Mouse (Mus musculus): ENCODE results near the gene Fads1. TPM values are rescaled to one million over a fixed set of nuclear protein-coding genes. Genes with fewer than 3 reads are reported as not detected.

Fads1 gene
- polyA plus RNA-seq, 1 experiment from 2014 or later = 142 TPM

- ATAC-seq (replicated peaks; ENCODE audit: low FRiP score, low TSS enrichment, low read depth) (peak; percentile 65), DNase-seq (ENCODE audit: low spot score) (peak; percentile 87)
- peaks cover 11% of the 10 kb centered on the region for H3K4me1 ChIP-seq (replicated peaks; ENCODE audit: control insufficient read depth, insufficient read depth, low read length)
- H3K27ac ChIP-seq (ENCODE audit: low read depth) = peak overlapping the region; percentile 94
- H3K9me3 ChIP-seq (ENCODE audit: control insufficient read depth, low read length) = no peaks in the 10 kb centered on the region
- H3K4me2 ChIP-seq (ENCODE audit: low read length) = peak overlapping the region; percentile 69
- peak overlapping the region; percentile 92 for H3K9ac ChIP-seq (ENCODE audit: low read length)
- peaks cover 37% of the 10 kb centered on the region for H3K36me3 ChIP-seq (ENCODE audit: control insufficient read depth, insufficient read depth, low read length)
- under 1% methylated on average over 35 of the region's 35 CpGs for WGBS
- peak overlapping the region; percentile 86 for H3K4me3 ChIP-seq (ENCODE audit: low read depth, low read length)
- H3K27me3 ChIP-seq (replicated peaks; ENCODE audit: control insufficient read depth, insufficient read depth, low read length) = no peaks in the 10 kb centered on the region
Observed at GRCm38 (mm10) chr19:10183299-10183983, 753 bp downstream of the Fads1 start.

GRCm38 (mm10) chr19:10184096-10184495 lies 1.4 kb downstream of the Fads1 start:
- Histone ChIP-seq H3K4me2 (ENCODE audit: low read length) (peak overlapping the region; percentile 69), H3K9ac (ENCODE audit: low read length) (peak overlapping the region; percentile 92), H3K36me3 (ENCODE audit: control insufficient read depth, insufficient read depth, low read length) (peaks cover 44% of the 10 kb centered on the region), H3K27me3 (replicated peaks; ENCODE audit: control insufficient read depth, insufficient read depth, low read length) (no peaks in the 10 kb centered on the region), H3K4me3 (ENCODE audit: low read depth, low read length) (peak overlapping the region; percentile 86), H3K4me1 (replicated peaks; ENCODE audit: control insufficient read depth, insufficient read depth, low read length) (peaks cover 11% of the 10 kb centered on the region), H3K9me3 (ENCODE audit: control insufficient read depth, low read length) (no peaks in the 10 kb centered on the region), H3K27ac (ENCODE audit: low read depth) (peak overlapping the region; percentile 94)
- DNase-seq (ENCODE audit: low spot score) (peak; percentile 67), ATAC-seq (replicated peaks; ENCODE audit: low FRiP score, low TSS enrichment, low read depth) (peak; percentile 20; the same call in 1 of the 2 replicates)
- 9% methylated on average over 12 of the region's 12 CpGs for WGBS

GRCm38 (mm10) chr19:10185876-10186275 lies 3.2 kb downstream of the Fads1 start:
- Histone ChIP-seq H3K27ac (ENCODE audit: low read depth) (no peak overlapping the region), H3K9ac (ENCODE audit: low read length) (no peak overlapping the region), H3K27me3 (replicated peaks; ENCODE audit: control insufficient read depth, insufficient read depth, low read length) (no peaks in the 10 kb centered on the region), H3K36me3 (ENCODE audit: control insufficient read depth, insufficient read depth, low read length) (peaks cover 61% of the 10 kb centered on the region), H3K4me2 (ENCODE audit: low read length) (no peak overlapping the region), H3K4me1 (replicated peaks; ENCODE audit: control insufficient read depth, insufficient read depth, low read length) (peaks cover 11% of the 10 kb centered on the region), H3K9me3 (ENCODE audit: control insufficient read depth, low read length) (no peaks in the 10 kb centered on the region), H3K4me3 (ENCODE audit: low read depth, low read length) (no peak overlapping the region)
- DNase-seq (ENCODE audit: low spot score) (no peak), ATAC-seq (replicated peaks; ENCODE audit: low FRiP score, low TSS enrichment, low read depth) (no peak)
- WGBS = 91% methylated on average over 3 of the region's 3 CpGs

GRCm38 (mm10) chr19:10186569-10186968 lies 3.9 kb downstream of the Fads1 start:
- no peak overlapping the region for H3K4me3 ChIP-seq (ENCODE audit: low read depth, low read length)
- peaks cover 11% of the 10 kb centered on the region for H3K4me1 ChIP-seq (replicated peaks; ENCODE audit: control insufficient read depth, insufficient read depth, low read length)
- no peak overlapping the region for H3K9ac ChIP-seq (ENCODE audit: low read length)
- H3K27me3 ChIP-seq (replicated peaks; ENCODE audit: control insufficient read depth, insufficient read depth, low read length) = no peaks in the 10 kb centered on the region
- DNase-seq (ENCODE audit: low spot score) (no peak), ATAC-seq (replicated peaks; ENCODE audit: low FRiP score, low TSS enrichment, low read depth) (no peak)
- H3K27ac ChIP-seq (ENCODE audit: low read depth) = no peak overlapping the region
- H3K36me3 ChIP-seq (ENCODE audit: control insufficient read depth, insufficient read depth, low read length) = peaks cover 68% of the 10 kb centered on the region
- no peaks in the 10 kb centered on the region for H3K9me3 ChIP-seq (ENCODE audit: control insufficient read depth, low read length)
- 95% methylated on average over 8 of the region's 8 CpGs for WGBS
- no peak overlapping the region for H3K4me2 ChIP-seq (ENCODE audit: low read length)

GRCm38 (mm10) chr19:10188281-10188811 lies 5.7 kb downstream of the Fads1 start:
- peaks cover 11% of the 10 kb centered on the region for H3K4me1 ChIP-seq (replicated peaks; ENCODE audit: control insufficient read depth, insufficient read depth, low read length)
- 88% methylated on average over 10 of the region's 10 CpGs for WGBS
- no peak overlapping the region for H3K4me2 ChIP-seq (ENCODE audit: low read length)
- no peak overlapping the region for H3K9ac ChIP-seq (ENCODE audit: low read length)
- peaks cover 86% of the 10 kb centered on the region for H3K36me3 ChIP-seq (ENCODE audit: control insufficient read depth, insufficient read depth, low read length)
- no peak overlapping the region for H3K4me3 ChIP-seq (ENCODE audit: low read depth, low read length)
- H3K9me3 ChIP-seq (ENCODE audit: control insufficient read depth, low read length) = no peaks in the 10 kb centered on the region
- H3K27me3 ChIP-seq (replicated peaks; ENCODE audit: control insufficient read depth, insufficient read depth, low read length) = no peaks in the 10 kb centered on the region
- ATAC-seq (replicated peaks; ENCODE audit: low FRiP score, low TSS enrichment, low read depth) = no peak
- H3K27ac ChIP-seq (ENCODE audit: low read depth) = no peak overlapping the region
- DNase-seq (ENCODE audit: low spot score) = no peak

- Histone ChIP-seq H3K9me3 (ENCODE audit: control insufficient read depth, low read length) (no peaks in the 10 kb centered on the region), H3K9ac (ENCODE audit: low read length) (no peak overlapping the region), H3K4me1 (replicated peaks; ENCODE audit: control insufficient read depth, insufficient read depth, low read length) (peaks cover 11% of the 10 kb centered on the region), H3K4me3 (ENCODE audit: low read depth, low read length) (no peak overlapping the region), H3K27me3 (replicated peaks; ENCODE audit: control insufficient read depth, insufficient read depth, low read length) (no peaks in the 10 kb centered on the region), H3K4me2 (ENCODE audit: low read length) (no peak overlapping the region), H3K36me3 (ENCODE audit: control insufficient read depth, insufficient read depth, low read length) (peaks cover 93% of the 10 kb centered on the region), H3K27ac (ENCODE audit: low read depth) (no peak overlapping the region)
- 92% methylated on average over 6 of the region's 6 CpGs for WGBS
- DNase-seq (ENCODE audit: low spot score) (no peak), ATAC-seq (replicated peaks; ENCODE audit: low FRiP score, low TSS enrichment, low read depth) (no peak)
Observed at GRCm38 (mm10) chr19:10189022-10189421, 6.3 kb downstream of the Fads1 start.

- no peaks in the 10 kb centered on the region for H3K9me3 ChIP-seq (ENCODE audit: control insufficient read depth, low read length)
- no peak overlapping the region for H3K27ac ChIP-seq (ENCODE audit: low read depth)
- no peak overlapping the region for H3K4me3 ChIP-seq (ENCODE audit: low read depth, low read length)
- no peak overlapping the region for H3K4me2 ChIP-seq (ENCODE audit: low read length)
- peaks cover 99% of the 10 kb centered on the region for H3K36me3 ChIP-seq (ENCODE audit: control insufficient read depth, insufficient read depth, low read length)
- WGBS = 87% methylated on average over 8 of the region's 8 CpGs
- H3K27me3 ChIP-seq (replicated peaks; ENCODE audit: control insufficient read depth, insufficient read depth, low read length) = no peaks in the 10 kb centered on the region
- ATAC-seq (replicated peaks; ENCODE audit: low FRiP score, low TSS enrichment, low read depth) (no peak), DNase-seq (ENCODE audit: low spot score) (no peak)
- H3K4me1 ChIP-seq (replicated peaks; ENCODE audit: control insufficient read depth, insufficient read depth, low read length) = peaks cover 3% of the 10 kb centered on the region
- H3K9ac ChIP-seq (ENCODE audit: low read length) = no peak overlapping the region
Observed at GRCm38 (mm10) chr19:10189940-10190339, 7.3 kb downstream of the Fads1 start.

GRCm38 (mm10) chr19:10190796-10191195 lies 8.1 kb downstream of the Fads1 start:
- no peaks in the 10 kb centered on the region for H3K9me3 ChIP-seq (ENCODE audit: control insufficient read depth, low read length)
- no peaks in the 10 kb centered on the region for H3K27me3 ChIP-seq (replicated peaks; ENCODE audit: control insufficient read depth, insufficient read depth, low read length)
- no peak for ATAC-seq (replicated peaks; ENCODE audit: low FRiP score, low TSS enrichment, low read depth)
- H3K27ac ChIP-seq (ENCODE audit: low read depth) = no peak overlapping the region
- peaks cover 99% of the 10 kb centered on the region for H3K36me3 ChIP-seq (ENCODE audit: control insufficient read depth, insufficient read depth, low read length)
- DNase-seq (ENCODE audit: low spot score) = peak; percentile 85
- no peak overlapping the region for H3K4me2 ChIP-seq (ENCODE audit: low read length)
- 48% methylated on average over 2 of the region's 2 CpGs for WGBS
- no peak overlapping the region for H3K9ac ChIP-seq (ENCODE audit: low read length)
- H3K4me3 ChIP-seq (ENCODE audit: low read depth, low read length) = no peak overlapping the region
- H3K4me1 ChIP-seq (replicated peaks; ENCODE audit: control insufficient read depth, insufficient read depth, low read length) = no peaks in the 10 kb centered on the region; the same call in 1 of the 2 replicates

GRCm38 (mm10) chr19:10191326-10191725 lies 8.6 kb downstream of the Fads1 start:
- no peak for ATAC-seq (replicated peaks; ENCODE audit: low FRiP score, low TSS enrichment, low read depth)
- H3K4me3 ChIP-seq (ENCODE audit: low read depth, low read length) = no peak overlapping the region
- peaks cover 99% of the 10 kb centered on the region for H3K36me3 ChIP-seq (ENCODE audit: control insufficient read depth, insufficient read depth, low read length)
- no peak overlapping the region for H3K4me2 ChIP-seq (ENCODE audit: low read length)
- H3K9ac ChIP-seq (ENCODE audit: low read length) = no peak overlapping the region
- DNase-seq (ENCODE audit: low spot score) = no peak
- no peaks in the 10 kb centered on the region for H3K27me3 ChIP-seq (replicated peaks; ENCODE audit: control insufficient read depth, insufficient read depth, low read length)
- H3K4me1 ChIP-seq (replicated peaks; ENCODE audit: control insufficient read depth, insufficient read depth, low read length) = no peaks in the 10 kb centered on the region; the same call in 1 of the 2 replicates
- WGBS = 65% methylated on average over 7 of the region's 7 CpGs
- H3K9me3 ChIP-seq (ENCODE audit: control insufficient read depth, low read length) = no peaks in the 10 kb centered on the region
- no peak overlapping the region for H3K27ac ChIP-seq (ENCODE audit: low read depth)

Measured in intestine, embryonic 14.5 days (tissue).